Mouse (Mus musculus) heart, embryonic 10.5 days (tissue): ENCODE data around the gene Gm20716. TPM values are rescaled to one million over a fixed set of nuclear protein-coding genes. Genes with fewer than 3 reads are reported as not detected.
A peak's percentile ranks its signal among the peaks of the same experiment; 100 is the strongest.

Experiments
- DNase-seq: peaks from one replicate; pipeline ENCODE4 v3.0.0-alpha.2; 2017; ENCODE audit warnings: low spot score
- H3K27ac ChIP-seq: fragments of 300-500 bp; sonication (generic); 2 replicates; pipeline ENCODE4 v1.5.1; 2016; ENCODE audit warnings: mild to moderate bottlenecking
- H3K27me3 ChIP-seq: fragments of 300-500 bp; sonication (generic); 2 replicates; pipeline ENCODE4 v1.6.1; 2016; ENCODE audit warnings: mild to moderate bottlenecking; ENCODE audit not compliant: poor library complexity, insufficient read depth, severe bottlenecking
- H3K36me3 ChIP-seq: fragments of 300-500 bp; sonication (generic); 2 replicates; pipeline ENCODE4 v1.6.1; 2016; ENCODE audit warnings: mild to moderate bottlenecking, moderate library complexity
- H3K4me1 ChIP-seq: fragments of 300-500 bp; sonication (generic); 2 replicates; pipeline ENCODE4 v1.6.1; 2016; ENCODE audit warnings: mild to moderate bottlenecking
- H3K4me3 ChIP-seq: fragments of 300-500 bp; sonication (generic); 2 replicates; pipeline ENCODE4 v1.5.1; 2016; ENCODE audit warnings: mild to moderate bottlenecking, moderate library complexity
- H3K9me3 ChIP-seq: fragments of 300-500 bp; sonication (generic); 2 replicates; pipeline ENCODE4 v1.6.1; 2016; ENCODE audit warnings: mild to moderate bottlenecking, moderate library complexity
- WGBS: fragments of 180-500 bp; shearing (Covaris S2); methylation state at CpG from one replicate; pipeline ENCODE4 v1.1.7; 2016; 5-methylcytosine and 5-hydroxymethylcytosine counted together
- polyA plus RNA-seq: library from polyadenylated mRNA; unstranded; fragments of >200 nt; fragmentation: Nextera tagmentation; extraction: Ambion mirVana; gene quantifications from 2 replicates; pipeline ENCODE4 v1.2.1, GENCODE M21; 2016

Gene Gm20716
- polyA plus RNA-seq, 1 experiment from 2014 or later = 16.6 TPM

DNA sequence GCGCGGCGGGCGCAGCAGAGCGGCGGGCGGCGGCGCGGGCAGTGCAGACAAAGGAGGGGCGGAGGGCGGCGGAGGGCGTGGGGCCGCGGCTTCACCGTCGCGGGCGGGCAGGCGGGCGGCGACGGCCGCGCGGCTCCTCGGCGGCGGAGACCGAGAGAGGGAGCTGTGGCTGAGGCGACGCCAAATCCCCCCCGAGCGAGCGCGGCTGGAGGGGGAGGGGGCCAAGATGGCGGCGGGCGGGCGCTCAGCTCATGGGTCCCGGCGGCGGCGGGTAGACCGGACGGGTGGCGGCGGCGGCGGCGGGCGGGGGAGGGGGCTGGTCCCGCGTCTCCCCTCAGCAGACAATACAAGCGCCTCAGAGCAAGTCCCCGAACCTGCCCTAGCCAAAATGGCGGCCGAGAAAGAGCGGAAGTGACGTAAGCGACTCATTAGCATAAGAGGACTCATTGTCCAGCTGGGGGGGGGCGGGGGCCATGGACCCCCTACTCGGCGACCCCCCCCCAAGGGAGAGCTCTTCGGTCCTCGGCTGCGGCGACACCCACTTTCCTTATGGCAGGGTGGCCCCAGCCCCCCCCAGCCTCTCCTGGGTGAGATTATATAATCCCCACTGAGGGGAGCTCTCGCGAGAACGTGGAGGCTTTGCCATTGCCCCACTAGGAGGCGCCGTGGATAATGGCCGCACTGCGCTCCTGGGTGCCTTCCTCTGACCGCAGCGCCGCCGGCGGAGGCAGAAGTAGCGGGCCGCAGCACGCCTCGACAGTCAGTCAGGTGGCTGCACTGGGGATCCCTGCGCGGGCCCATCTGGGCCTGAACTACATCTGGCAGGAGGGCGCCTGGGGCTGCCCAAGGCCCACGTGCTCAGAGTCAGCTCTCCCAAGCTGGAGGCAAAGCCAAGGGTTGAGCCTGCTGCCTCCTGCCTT, 23.2 kb downstream of the Gm20716 start, which contains the start of gene Adnp:
Adnp (minus strand) TSS at position 388 of the 920 bp plus-strand sequence.
- 6% methylated on average over 73 of the region's 89 CpGs for WGBS
- peak; percentile 98 for DNase-seq
- peaks cover 62% of the 10 kb centered on the region for H3K36me3 ChIP-seq

DNA sequence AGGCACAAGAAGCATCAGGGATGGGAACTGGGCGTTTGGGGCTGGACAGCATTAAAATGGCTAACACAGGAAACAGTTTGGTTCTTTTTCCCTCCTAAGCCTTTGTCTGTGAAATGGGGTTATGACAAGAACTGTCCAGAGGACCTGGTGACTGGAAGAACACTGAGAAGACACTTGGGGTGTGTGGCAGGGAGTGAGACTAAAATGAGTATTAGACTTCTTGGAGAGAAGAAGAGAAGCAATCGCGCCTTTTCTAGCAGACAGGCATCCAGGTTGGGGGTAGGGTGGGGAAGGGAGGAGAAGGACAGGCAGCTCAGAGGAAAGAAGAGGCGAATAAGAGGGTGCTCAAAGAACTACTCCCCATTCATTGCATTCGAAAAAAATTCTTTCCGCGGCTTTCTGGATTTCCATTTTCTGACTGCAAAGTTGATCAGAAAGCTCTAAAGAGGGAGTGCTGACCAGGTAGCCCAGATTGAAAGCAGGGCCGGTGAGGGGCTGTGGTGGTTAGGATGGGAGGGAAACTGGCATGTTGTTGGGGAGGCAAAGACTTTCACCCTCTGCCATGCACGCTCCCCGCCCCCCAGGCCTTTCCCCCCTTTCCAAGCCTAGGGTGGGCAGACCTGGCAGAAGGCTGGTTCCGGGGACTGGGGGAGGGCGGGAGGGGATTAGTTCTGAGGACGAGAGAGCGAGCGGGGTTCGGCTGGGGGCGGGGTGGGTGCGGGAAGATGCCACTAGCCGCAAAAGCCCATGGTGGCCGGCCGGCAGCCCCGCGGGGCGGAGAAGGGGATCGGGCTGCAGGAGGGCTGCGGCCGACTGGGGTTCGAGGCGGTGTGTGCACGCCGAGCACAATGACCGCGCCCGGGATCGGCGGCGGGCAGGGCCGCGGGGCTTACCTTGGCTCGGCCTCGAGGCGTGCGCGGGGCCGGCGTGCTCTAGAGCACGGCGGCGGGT, 24.2 kb downstream of the Gm20716 start:
- peak overlapping the region; percentile 99 for H3K4me3 ChIP-seq
- WGBS = under 1% methylated on average over 44 of the region's 49 CpGs
- no peaks in the 10 kb centered on the region for H3K27me3 ChIP-seq
- H3K36me3 ChIP-seq = peaks cover 56% of the 10 kb centered on the region
- DNase-seq = no peak
- H3K27ac ChIP-seq = peak overlapping the region; percentile 100
- H3K4me1 ChIP-seq = peaks cover 21% of the 10 kb centered on the region
- no peaks in the 10 kb centered on the region for H3K9me3 ChIP-seq

More for the DNA sequence above, 23.2 kb downstream of the Gm20716 start, which contains the start of gene Adnp:
- H3K4me3 ChIP-seq = peak within 1 kb of the TSS; percentile 99
- no peaks in the 10 kb centered on the region for H3K27me3 ChIP-seq
- H3K4me1 ChIP-seq = peaks cover 20% of the 10 kb centered on the region
- no peaks in the 10 kb centered on the region for H3K9me3 ChIP-seq
- H3K27ac ChIP-seq = peak within 1 kb of the TSS; percentile 100

DNA sequence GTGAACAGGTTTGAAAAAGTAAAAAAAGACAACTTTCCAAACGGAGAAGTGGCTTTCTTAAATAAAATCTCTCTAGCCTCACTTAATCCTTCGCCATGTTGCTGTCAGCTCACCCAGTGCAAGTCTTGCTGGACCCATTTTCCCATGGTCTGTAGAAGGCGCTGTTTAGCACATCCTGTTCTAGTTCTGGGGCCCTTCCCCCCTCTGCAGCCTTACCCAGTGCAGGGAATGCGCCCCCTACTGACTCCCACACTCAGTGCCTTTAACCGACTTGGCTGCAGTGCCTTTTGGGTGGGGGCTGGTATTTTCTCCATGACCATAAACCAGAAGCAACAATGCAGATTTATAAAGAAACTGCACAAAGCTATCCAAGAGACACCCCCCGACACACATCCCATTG, 24.9 kb downstream of the Gm20716 start:
- peak overlapping the region; percentile 100 for H3K27ac ChIP-seq
- H3K4me3 ChIP-seq = peak overlapping the region; percentile 99
- 11% methylated on average over 6 of the region's 6 CpGs for WGBS
- H3K27me3 ChIP-seq = no peaks in the 10 kb centered on the region
- peaks cover 28% of the 10 kb centered on the region for H3K4me1 ChIP-seq
- peaks cover 56% of the 10 kb centered on the region for H3K36me3 ChIP-seq
- peak; percentile 96 for DNase-seq
- H3K9me3 ChIP-seq = no peaks in the 10 kb centered on the region

DNA sequence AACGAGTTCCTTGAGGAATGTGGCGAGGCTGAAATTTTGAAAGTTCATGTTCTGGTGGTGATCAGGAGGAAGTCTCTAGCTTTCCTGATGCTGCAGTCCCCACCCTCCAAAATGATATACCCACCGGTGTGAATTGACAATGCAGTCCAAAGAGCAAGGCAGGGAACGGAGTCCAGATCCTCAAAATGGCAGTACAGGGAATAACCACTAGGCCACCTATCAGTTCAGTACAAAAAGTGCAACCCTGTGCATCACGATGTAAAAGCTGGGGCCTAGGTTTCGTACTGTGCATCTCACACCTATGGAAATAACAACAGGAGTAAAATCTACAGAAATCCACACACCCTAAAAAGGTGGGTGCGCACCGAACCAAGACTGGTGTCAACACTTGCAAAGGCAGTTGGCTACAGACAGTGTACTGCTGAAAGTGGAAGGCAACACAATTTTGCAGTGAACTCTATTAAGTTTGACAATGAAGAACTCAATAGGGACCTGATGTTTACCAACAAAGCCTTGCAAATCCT, 25.6 kb downstream of the Gm20716 start:
- Histone ChIP-seq H3K36me3 (peaks cover 52% of the 10 kb centered on the region), H3K27ac (no peak overlapping the region), H3K4me1 (peaks cover 33% of the 10 kb centered on the region), H3K27me3 (no peaks in the 10 kb centered on the region), H3K9me3 (no peaks in the 10 kb centered on the region), H3K4me3 (peak overlapping the region; percentile 99)
- DNase-seq = no peak
- whole genome bisulfite sequencing = 88% methylated on average over 8 of the region's 8 CpGs

DNA sequence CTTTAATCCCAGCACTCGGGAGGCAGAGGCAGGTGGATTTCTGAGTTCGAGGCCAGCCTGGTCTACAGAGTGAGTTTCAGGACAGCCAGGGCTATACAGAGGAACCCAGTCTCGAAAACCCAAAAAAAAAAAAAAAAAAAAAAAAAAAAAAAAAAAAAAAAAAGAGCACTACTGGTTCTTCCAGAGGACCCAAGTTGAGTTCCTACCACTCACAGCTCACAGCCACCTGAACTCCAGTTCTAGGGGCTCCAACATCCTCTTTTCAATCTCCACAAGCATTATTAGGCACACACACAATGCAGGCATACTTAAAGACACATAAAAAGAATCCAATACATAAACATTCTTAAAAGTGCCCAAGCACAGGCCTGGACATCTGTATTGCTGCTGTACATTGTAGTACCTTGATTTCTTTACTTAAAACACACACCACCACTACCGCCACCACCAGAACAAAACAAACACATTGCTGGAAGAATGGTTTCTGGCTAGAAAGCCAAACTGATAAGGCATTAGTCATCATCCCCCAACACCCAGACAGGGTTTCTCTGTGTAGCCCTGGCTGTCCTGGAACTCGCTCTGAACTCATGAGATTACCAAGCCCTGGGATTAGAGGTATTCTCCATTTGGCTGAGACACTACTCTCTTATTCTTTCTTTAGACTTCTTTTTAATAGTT, 30.0 kb downstream of the Gm20716 start:
- H3K36me3 ChIP-seq = peaks cover 53% of the 10 kb centered on the region
- DNase-seq = no peak
- no peaks in the 10 kb centered on the region for H3K9me3 ChIP-seq
- H3K27ac ChIP-seq = no peak overlapping the region
- H3K27me3 ChIP-seq = no peaks in the 10 kb centered on the region
- no peak overlapping the region for H3K4me3 ChIP-seq
- H3K4me1 ChIP-seq = peaks cover 43% of the 10 kb centered on the region
- WGBS = 70% methylated on average over 4 of the region's 5 CpGs

DNA sequence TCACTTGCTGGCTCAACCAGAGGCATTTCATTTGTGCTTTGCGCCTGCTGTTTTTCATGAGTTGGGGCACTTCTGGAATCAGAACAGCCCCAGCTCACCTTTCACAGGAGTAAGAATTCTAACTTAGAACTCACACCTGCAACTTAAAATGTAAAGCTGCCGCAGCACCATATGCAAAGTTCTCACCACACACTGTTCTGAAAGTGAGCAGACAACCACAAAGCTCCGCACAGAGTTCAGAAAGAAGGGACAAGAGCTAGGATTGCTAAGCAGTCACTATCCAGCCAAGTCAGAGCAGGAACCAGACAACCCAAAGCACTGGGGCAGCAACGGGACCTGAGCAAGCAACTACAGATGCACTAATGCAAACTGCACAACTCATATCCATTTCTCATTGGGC, 30.7 kb downstream of the Gm20716 start:
- peaks cover 51% of the 10 kb centered on the region for H3K36me3 ChIP-seq
- WGBS = 89% methylated on average over 4 of the region's 4 CpGs
- DNase-seq = no peak
- no peak overlapping the region for H3K27ac ChIP-seq
- H3K4me1 ChIP-seq = peaks cover 41% of the 10 kb centered on the region
- no peaks in the 10 kb centered on the region for H3K27me3 ChIP-seq
- no peaks in the 10 kb centered on the region for H3K9me3 ChIP-seq
- no peak overlapping the region for H3K4me3 ChIP-seq

DNA sequence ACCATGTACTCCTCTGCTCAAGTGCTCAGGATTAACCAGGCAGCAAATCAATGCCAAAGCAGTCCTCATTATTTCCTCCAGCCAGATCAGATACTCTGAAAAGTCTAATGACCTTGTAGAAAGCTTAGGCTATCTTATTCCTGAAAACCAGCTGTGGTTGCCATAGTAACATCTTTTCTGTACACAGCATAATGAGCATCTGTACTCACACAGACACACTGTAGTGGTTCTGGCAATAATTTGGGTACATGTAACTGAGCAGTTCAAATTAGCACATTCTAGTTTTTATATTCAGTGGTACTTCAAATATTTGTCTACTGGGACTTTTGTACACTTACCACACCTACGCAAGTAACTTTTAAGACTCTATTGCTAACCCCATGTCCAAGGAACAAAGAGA, 31.7 kb downstream of the Gm20716 start:
- Histone ChIP-seq H3K4me1 (peaks cover 47% of the 10 kb centered on the region), H3K27ac (no peak overlapping the region), H3K9me3 (no peaks in the 10 kb centered on the region), H3K36me3 (peaks cover 42% of the 10 kb centered on the region), H3K27me3 (no peaks in the 10 kb centered on the region), H3K4me3 (no peak overlapping the region)
- 94% methylated on average over 1 of the region's 1 CpGs for WGBS
- no peak for DNase-seq

DNA sequence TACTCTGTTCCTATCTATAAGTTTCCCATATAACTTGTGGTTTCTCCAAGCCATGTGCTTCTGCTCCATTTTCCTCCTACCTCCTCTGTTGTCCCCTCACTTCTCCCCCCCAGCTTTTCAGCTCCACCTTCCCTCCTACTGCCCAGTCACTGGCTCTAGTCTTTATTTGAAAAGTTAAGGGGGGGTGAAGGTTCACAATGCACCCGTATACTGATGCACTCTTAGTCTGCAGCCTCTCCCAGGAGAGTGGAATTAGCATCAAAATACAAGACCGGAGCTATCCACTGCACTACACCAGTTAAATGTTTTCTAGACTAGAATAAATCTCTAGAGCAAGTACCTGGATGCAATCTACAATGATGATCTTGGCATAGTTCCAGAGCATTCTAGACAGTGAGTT, 34.4 kb downstream of the Gm20716 start:
- H3K27me3 ChIP-seq = no peaks in the 10 kb centered on the region
- H3K9me3 ChIP-seq = no peaks in the 10 kb centered on the region
- no peak overlapping the region for H3K4me3 ChIP-seq
- DNase-seq = no peak
- peaks cover 49% of the 10 kb centered on the region for H3K4me1 ChIP-seq
- no peak overlapping the region for H3K27ac ChIP-seq
- WGBS = 75% methylated on average over 2 of the region's 2 CpGs
- H3K36me3 ChIP-seq = peaks cover 43% of the 10 kb centered on the region

DNA sequence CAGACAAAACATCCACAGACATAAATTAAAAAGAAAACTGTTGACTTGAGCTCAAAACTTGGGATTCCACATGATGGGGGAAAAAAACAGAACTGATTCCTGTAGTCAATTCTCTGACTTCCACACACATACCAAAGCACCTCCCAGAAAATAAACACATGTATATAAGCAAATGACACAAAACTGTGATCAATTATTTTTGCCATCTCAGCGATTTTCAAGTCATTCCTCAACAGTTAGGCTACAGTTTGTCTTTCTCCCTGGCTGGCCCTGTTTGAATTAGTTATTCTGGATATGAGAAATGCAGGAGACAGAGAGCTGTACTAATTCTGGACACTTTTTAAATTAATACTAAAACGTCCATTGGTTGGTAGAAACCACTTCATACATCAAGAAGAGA, 36.5 kb downstream of the Gm20716 start:
- no peak overlapping the region for H3K27ac ChIP-seq
- peaks cover 40% of the 10 kb centered on the region for H3K36me3 ChIP-seq
- H3K4me1 ChIP-seq = peaks cover 51% of the 10 kb centered on the region
- H3K9me3 ChIP-seq = no peaks in the 10 kb centered on the region
- whole genome bisulfite sequencing = 69% methylated on average over 2 of the region's 2 CpGs
- no peaks in the 10 kb centered on the region for H3K27me3 ChIP-seq
- H3K4me3 ChIP-seq = no peak overlapping the region
- DNase-seq = no peak

DNA sequence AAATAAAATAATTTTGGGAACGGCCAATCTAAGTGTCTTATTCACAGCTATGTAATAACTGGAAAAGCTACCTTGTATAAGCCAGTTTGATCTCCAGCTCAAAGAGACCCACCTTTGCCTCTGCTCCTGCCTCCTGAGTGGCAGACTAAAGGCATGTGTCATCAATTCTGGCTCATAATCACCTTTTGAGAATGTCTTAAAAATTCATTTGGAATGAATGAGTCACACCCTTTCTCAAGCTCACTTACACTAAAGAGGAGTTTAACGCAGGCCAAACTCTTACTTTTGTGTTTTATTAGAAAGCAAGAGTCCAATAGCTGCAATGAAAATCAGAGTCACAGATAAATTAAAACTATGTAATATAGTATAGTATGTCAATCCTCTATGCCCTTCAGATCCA, 38.3 kb downstream of the Gm20716 start:
- 93% methylated on average over 2 of the region's 2 CpGs for WGBS
- H3K4me3 ChIP-seq = no peak overlapping the region
- H3K27me3 ChIP-seq = no peaks in the 10 kb centered on the region
- no peak for DNase-seq
- H3K4me1 ChIP-seq = peaks cover 49% of the 10 kb centered on the region
- peaks cover 45% of the 10 kb centered on the region for H3K36me3 ChIP-seq
- H3K9me3 ChIP-seq = no peaks in the 10 kb centered on the region
- no peak overlapping the region for H3K27ac ChIP-seq

DNA sequence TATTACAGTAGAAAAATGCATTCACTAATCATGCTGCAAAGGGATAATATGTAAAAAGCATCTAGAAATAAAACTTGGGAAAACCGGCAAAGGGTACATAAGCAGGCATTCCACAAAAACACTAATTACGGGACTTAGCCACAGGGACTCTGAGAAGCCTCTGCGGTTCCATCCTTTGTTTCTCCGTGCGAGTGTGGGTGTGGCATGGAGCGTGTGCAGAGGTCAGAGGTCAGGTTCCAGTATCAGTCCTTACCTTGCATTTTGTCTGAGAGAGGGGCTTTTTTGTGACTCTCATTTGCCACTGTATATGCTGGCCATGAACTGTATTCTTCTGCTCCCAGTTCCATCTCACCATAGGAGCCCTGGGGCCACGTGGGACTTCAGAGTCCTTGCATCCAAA, 54.2 kb downstream of the Gm20716 start:
- H3K4me3 ChIP-seq = no peak overlapping the region
- no peaks in the 10 kb centered on the region for H3K27me3 ChIP-seq
- H3K36me3 ChIP-seq = peaks cover 36% of the 10 kb centered on the region
- H3K4me1 ChIP-seq = peaks cover 5% of the 10 kb centered on the region
- no peaks in the 10 kb centered on the region for H3K9me3 ChIP-seq
- DNase-seq = no peak
- H3K27ac ChIP-seq = no peak overlapping the region
- 64% methylated on average over 7 of the region's 7 CpGs for WGBS

DNA sequence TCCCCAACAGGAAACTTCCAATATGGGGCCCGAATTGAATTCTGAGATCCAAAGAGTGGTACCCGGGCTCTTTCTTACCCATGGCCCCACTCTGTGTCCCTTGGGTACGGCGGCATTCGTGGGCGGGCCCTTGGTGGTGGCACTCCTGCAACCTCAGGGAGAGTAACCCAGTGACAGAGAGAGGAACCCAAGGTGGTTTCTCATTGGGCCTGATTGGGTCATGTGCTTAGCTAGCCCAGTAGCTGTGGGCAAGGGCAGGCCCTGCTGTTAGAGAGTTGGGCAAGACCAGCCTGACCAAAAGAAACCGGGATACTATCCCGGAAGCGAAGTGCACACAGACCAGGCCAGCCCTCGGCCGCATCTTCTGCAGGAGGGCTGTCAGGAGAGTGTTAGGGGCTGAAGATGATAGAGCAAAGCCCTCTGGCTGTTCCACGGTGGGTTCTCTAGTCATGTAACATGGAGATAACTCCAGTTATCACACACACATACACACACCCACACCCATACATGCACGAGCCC, 59.9 kb downstream of the Gm20716 start:
- Histone ChIP-seq H3K4me1 (peaks cover 48% of the 10 kb centered on the region), H3K36me3 (peaks cover 16% of the 10 kb centered on the region), H3K4me3 (peak overlapping the region; percentile 49), H3K27ac (peak overlapping the region; percentile 86), H3K27me3 (no peaks in the 10 kb centered on the region), H3K9me3 (no peaks in the 10 kb centered on the region)
- peak; percentile 86 for DNase-seq
- 7% methylated on average over 13 of the region's 13 CpGs for WGBS
